Mouse (Mus musculus): Measurements from ENCODE around the gene Ydjc.

- no peak for TF ChIP-seq CTCF (IDR thresholded peaks at IDR 0.05; ENCODE audit: low read depth, low read length)
- TF ChIP-seq GATA1 (IDR thresholded peaks at IDR 0.05; ENCODE audit: borderline replicate concordance, low read length), result no peak
- TF ChIP-seq TAL1 (conservative IDR thresholded peaks at IDR 0.05; ENCODE audit: low read depth, low read length), result no peak
These were observed 20.1 kb upstream of the Ydjc start for GRCm38 (mm10) chr16:17124119-17124870.

Measured in G1E (cell line).